Mouse (Mus musculus): ENCODE measurements around the gene Maml3. TPM values are rescaled to one million over a fixed set of nuclear protein-coding genes. Genes with fewer than 3 reads are reported as not detected.
A peak's percentile ranks its signal among the peaks of the same experiment; 100 is the strongest.

Gene Maml3
- polyA plus RNA-seq, 1 experiment from 2014 or later: 6.0 TPM

- no peaks in the 10 kb centered on the region for H3K27me3 ChIP-seq (replicated peaks; ENCODE audit: low read depth, poor library complexity, severe bottlenecking)
- DNase-seq (ENCODE audit: low spot score): no peak
- H3K4me3 ChIP-seq: no peak overlapping the region
- 86% methylated on average over 7 of the region's 7 CpGs for WGBS
- no peak overlapping the region for H3K27ac ChIP-seq (replicated peaks)
- H3K36me3 ChIP-seq (replicated peaks): no peaks in the 10 kb centered on the region
- no peaks in the 10 kb centered on the region for H3K9me3 ChIP-seq
- peaks cover 17% of the 10 kb centered on the region for H3K4me1 ChIP-seq
These were observed 288.2 kb downstream of the Maml3 start for GRCm38 (mm10) chr3:51816517-51817285.

GRCm38 (mm10) chr3:51814073-51814472, 290.8 kb downstream of the Maml3 start:
- H3K36me3 ChIP-seq (replicated peaks): no peaks in the 10 kb centered on the region
- peaks cover 32% of the 10 kb centered on the region for H3K4me1 ChIP-seq
- 87% methylated on average over 4 of the region's 4 CpGs for WGBS
- DNase-seq (ENCODE audit: low spot score): no peak
- H3K4me3 ChIP-seq: no peak overlapping the region
- H3K9me3 ChIP-seq: no peaks in the 10 kb centered on the region
- H3K27me3 ChIP-seq (replicated peaks; ENCODE audit: low read depth, poor library complexity, severe bottlenecking): no peaks in the 10 kb centered on the region
- no peak overlapping the region for H3K27ac ChIP-seq (replicated peaks)

- peaks cover 32% of the 10 kb centered on the region for H3K4me1 ChIP-seq
- 0 out of 2 replicates have a peak, but pooled peaks cover 4% of the 10 kb centered on the region for H3K27me3 ChIP-seq (replicated peaks; ENCODE audit: low read depth, poor library complexity, severe bottlenecking)
- 96% methylated on average over 5 of the region's 5 CpGs for WGBS
- DNase-seq (ENCODE audit: low spot score): no peak
- no peaks in the 10 kb centered on the region for H3K9me3 ChIP-seq
- H3K36me3 ChIP-seq (replicated peaks): no peaks in the 10 kb centered on the region
- no peak overlapping the region for H3K4me3 ChIP-seq
- H3K27ac ChIP-seq (replicated peaks): 0 out of 2 replicates have a peak overlapping the region, but pooled peaks have one; percentile 3
These were observed 291.7 kb downstream of the Maml3 start for GRCm38 (mm10) chr3:51813186-51813585.

- no peak for DNase-seq (ENCODE audit: low spot score)
- 0 out of 2 replicates have a peak, but pooled peaks cover 14% of the 10 kb centered on the region for H3K27me3 ChIP-seq (replicated peaks; ENCODE audit: low read depth, poor library complexity, severe bottlenecking)
- H3K36me3 ChIP-seq (replicated peaks): no peaks in the 10 kb centered on the region
- H3K27ac ChIP-seq (replicated peaks): no peak overlapping the region
- no peaks in the 10 kb centered on the region for H3K9me3 ChIP-seq
- 72% methylated on average over 7 of the region's 7 CpGs for WGBS
- no peak overlapping the region for H3K4me3 ChIP-seq
- peaks cover 26% of the 10 kb centered on the region for H3K4me1 ChIP-seq
These were observed 294.1 kb downstream of the Maml3 start for GRCm38 (mm10) chr3:51810731-51811130.

GRCm38 (mm10) chr3:51809822-51810221, 295.1 kb downstream of the Maml3 start:
- H3K36me3 ChIP-seq (replicated peaks): no peaks in the 10 kb centered on the region
- no peaks in the 10 kb centered on the region for H3K9me3 ChIP-seq
- H3K4me1 ChIP-seq: peaks cover 35% of the 10 kb centered on the region
- no peak for DNase-seq (ENCODE audit: low spot score)
- no peak overlapping the region for H3K4me3 ChIP-seq
- 43% methylated on average over 7 of the region's 7 CpGs for WGBS
- peak overlapping the region; percentile 62 for H3K27ac ChIP-seq (replicated peaks)
- H3K27me3 ChIP-seq (replicated peaks; ENCODE audit: low read depth, poor library complexity, severe bottlenecking): 0 out of 2 replicates have a peak, but pooled peaks cover 14% of the 10 kb centered on the region

GRCm38 (mm10) chr3:51807981-51808870, 296.6 kb downstream of the Maml3 start:
- WGBS: 90% methylated on average over 16 of the region's 16 CpGs
- Histone ChIP-seq H3K9me3 (no peaks in the 10 kb centered on the region), H3K4me3 (no peak overlapping the region), H3K27ac (replicated peaks) (no peak overlapping the region), H3K27me3 (replicated peaks; ENCODE audit: low read depth, poor library complexity, severe bottlenecking) (0 out of 2 replicates have a peak, but pooled peaks cover 14% of the 10 kb centered on the region), H3K36me3 (replicated peaks) (no peaks in the 10 kb centered on the region), H3K4me1 (peaks cover 51% of the 10 kb centered on the region)
- DNase-seq (ENCODE audit: low spot score): no peak

GRCm38 (mm10) chr3:51805488-51806318, 299.2 kb downstream of the Maml3 start:
- 25% methylated on average over 13 of the region's 13 CpGs for whole genome bisulfite sequencing
- no peaks in the 10 kb centered on the region for H3K36me3 ChIP-seq (replicated peaks)
- peak overlapping the region; percentile 61 for H3K27ac ChIP-seq (replicated peaks)
- no peaks in the 10 kb centered on the region for H3K9me3 ChIP-seq
- peak; percentile 71 for DNase-seq (ENCODE audit: low spot score)
- H3K4me3 ChIP-seq: 0 out of 2 replicates have a peak overlapping the region, but pooled peaks have one; percentile 24
- H3K27me3 ChIP-seq (replicated peaks; ENCODE audit: low read depth, poor library complexity, severe bottlenecking): 0 out of 2 replicates have a peak, but pooled peaks cover 14% of the 10 kb centered on the region
- peaks cover 66% of the 10 kb centered on the region for H3K4me1 ChIP-seq

- Histone ChIP-seq H3K4me3 (no peak overlapping the region), H3K9me3 (no peaks in the 10 kb centered on the region), H3K36me3 (replicated peaks) (no peaks in the 10 kb centered on the region), H3K4me1 (peaks cover 62% of the 10 kb centered on the region), H3K27ac (replicated peaks) (peak overlapping the region; percentile 54; the same call in 1 of the 2 replicates), H3K27me3 (replicated peaks; ENCODE audit: low read depth, poor library complexity, severe bottlenecking) (0 out of 2 replicates have a peak, but pooled peaks cover 14% of the 10 kb centered on the region)
- 35% methylated on average over 6 of the region's 6 CpGs for WGBS
- no peak for DNase-seq (ENCODE audit: low spot score)
These were observed 301.0 kb downstream of the Maml3 start for GRCm38 (mm10) chr3:51803903-51804302.

- no peaks in the 10 kb centered on the region for H3K9me3 ChIP-seq
- no peak for DNase-seq (ENCODE audit: low spot score)
- no peaks in the 10 kb centered on the region for H3K36me3 ChIP-seq (replicated peaks)
- no peak overlapping the region for H3K27ac ChIP-seq (replicated peaks)
- no peaks in the 10 kb centered on the region for H3K27me3 ChIP-seq (replicated peaks; ENCODE audit: low read depth, poor library complexity, severe bottlenecking)
- WGBS: 91% methylated on average over 9 of the region's 9 CpGs
- no peak overlapping the region for H3K4me3 ChIP-seq
- peaks cover 78% of the 10 kb centered on the region for H3K4me1 ChIP-seq
These were observed 305.2 kb downstream of the Maml3 start for GRCm38 (mm10) chr3:51799650-51800049.

- DNase-seq (ENCODE audit: low spot score): no peak
- no peaks in the 10 kb centered on the region for H3K27me3 ChIP-seq (replicated peaks; ENCODE audit: low read depth, poor library complexity, severe bottlenecking)
- 52% methylated on average over 6 of the region's 6 CpGs for WGBS
- no peak overlapping the region for H3K4me3 ChIP-seq
- peaks cover 50% of the 10 kb centered on the region for H3K4me1 ChIP-seq
- no peaks in the 10 kb centered on the region for H3K36me3 ChIP-seq (replicated peaks)
- peak overlapping the region; percentile 45; the same call in 1 of the 2 replicates for H3K27ac ChIP-seq (replicated peaks)
- H3K9me3 ChIP-seq: no peaks in the 10 kb centered on the region
These were observed 308.0 kb downstream of the Maml3 start for GRCm38 (mm10) chr3:51796838-51797237.

GRCm38 (mm10) chr3:51796219-51796828, 308.6 kb downstream of the Maml3 start:
- no peak for DNase-seq (ENCODE audit: low spot score)
- Histone ChIP-seq H3K4me1 (peaks cover 52% of the 10 kb centered on the region), H3K9me3 (no peaks in the 10 kb centered on the region), H3K27ac (replicated peaks) (peak overlapping the region; percentile 45), H3K27me3 (replicated peaks; ENCODE audit: low read depth, poor library complexity, severe bottlenecking) (no peaks in the 10 kb centered on the region), H3K4me3 (peak overlapping the region; percentile 34; the same call in 1 of the 2 replicates), H3K36me3 (replicated peaks) (no peaks in the 10 kb centered on the region)
- 72% methylated on average over 12 of the region's 12 CpGs for WGBS

Data from embryonic facial prominence, embryonic 10.5 days (tissue).